Mouse (Mus musculus) cerebellum, adult (tissue): Measurements from ENCODE around the gene Nme9.

Experiments
- ATAC-seq: cut with Nextera tagmentation; 2 replicates; pipeline ENCODE4 v1.9.2; 2017; ENCODE audit warnings: mild to moderate bottlenecking, moderate library complexity, mixed read lengths; ENCODE audit not compliant: insufficient number of reproducible peaks, low FRiP score, low TSS enrichment

The Nme9 gene

DNA sequence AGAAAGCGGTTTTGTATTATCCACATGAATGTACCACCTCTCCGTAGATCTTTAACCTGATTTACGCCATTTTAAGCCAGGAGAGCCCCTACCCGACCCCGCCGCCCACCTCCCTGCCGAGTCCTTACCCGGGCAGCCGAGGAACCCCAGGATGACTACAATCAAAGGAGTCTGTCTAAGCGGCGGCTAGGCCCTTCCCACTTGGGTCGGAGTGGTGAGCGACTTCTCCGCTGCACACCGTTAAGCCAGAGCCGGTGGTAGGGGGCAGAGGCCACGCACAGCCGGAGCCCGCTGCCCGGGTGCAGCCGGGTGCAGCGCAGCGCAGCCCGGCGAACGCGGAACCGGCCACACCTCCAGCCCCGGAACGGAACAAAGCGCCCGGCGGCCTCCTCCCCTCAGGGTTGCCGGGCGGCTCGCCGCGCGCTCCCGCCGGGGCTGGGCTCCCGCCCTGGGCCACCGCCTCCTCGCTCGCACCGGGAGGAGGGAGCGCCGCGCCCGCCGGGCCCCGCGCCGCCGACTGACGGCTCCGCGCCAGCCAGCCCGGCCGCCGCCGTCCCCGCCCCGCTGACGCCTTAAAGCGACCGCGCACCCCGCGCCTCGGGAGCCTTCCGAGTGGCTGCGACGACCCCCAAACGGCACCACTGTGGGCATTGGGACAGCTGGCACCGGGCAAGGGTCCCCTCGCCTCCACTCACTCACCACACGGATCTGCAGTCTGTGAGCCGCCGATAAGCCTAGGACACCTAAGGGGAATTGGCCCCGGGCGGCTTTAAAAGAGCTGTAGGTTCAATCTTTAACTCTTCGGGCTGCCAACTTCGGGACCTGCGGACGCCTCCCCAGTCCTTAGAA lies 14.9 kb upstream of the Nme9 start:
- ATAC-seq = peak; percentile 71

DNA sequence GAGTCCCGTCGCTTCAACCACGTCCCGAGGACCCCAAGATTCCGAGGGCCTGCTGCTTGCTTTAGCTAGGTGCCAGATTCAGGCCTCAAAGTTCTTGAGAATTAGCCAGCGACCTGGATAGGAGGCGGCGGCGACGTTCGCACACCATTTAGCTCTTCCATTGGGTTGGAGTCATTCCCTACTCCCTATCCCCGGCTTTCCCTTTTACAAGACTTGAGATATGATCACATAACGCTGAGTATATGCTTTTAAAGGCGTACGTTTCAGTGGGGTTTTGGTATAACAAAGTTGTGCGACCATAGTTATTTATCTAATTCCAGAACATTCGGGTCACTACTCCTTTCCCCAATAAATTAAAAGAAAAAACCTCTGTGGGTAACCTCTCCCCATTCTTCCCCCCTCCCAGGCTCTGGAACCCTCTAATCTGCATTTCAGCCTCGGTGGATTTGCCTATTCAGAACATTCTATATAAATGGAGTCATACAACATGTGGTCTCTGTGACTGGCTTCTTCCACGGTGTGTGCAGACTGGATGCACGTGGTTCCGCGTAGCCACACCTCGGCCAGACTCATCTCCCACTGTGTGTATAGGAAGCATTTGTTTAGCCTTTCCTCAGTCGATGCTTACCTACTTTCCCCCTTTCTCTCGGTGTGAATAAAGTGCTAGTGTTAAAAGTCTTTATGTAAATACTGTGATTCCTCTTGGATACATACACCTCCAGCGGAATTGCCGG lies 14.1 kb upstream of the Nme9 start, which contains the start of gene Mras:
Gene Mras, minus strand, starts transcription at position 351 of the 734 bp plus-strand sequence.
- ATAC-seq = no peak

DNA sequence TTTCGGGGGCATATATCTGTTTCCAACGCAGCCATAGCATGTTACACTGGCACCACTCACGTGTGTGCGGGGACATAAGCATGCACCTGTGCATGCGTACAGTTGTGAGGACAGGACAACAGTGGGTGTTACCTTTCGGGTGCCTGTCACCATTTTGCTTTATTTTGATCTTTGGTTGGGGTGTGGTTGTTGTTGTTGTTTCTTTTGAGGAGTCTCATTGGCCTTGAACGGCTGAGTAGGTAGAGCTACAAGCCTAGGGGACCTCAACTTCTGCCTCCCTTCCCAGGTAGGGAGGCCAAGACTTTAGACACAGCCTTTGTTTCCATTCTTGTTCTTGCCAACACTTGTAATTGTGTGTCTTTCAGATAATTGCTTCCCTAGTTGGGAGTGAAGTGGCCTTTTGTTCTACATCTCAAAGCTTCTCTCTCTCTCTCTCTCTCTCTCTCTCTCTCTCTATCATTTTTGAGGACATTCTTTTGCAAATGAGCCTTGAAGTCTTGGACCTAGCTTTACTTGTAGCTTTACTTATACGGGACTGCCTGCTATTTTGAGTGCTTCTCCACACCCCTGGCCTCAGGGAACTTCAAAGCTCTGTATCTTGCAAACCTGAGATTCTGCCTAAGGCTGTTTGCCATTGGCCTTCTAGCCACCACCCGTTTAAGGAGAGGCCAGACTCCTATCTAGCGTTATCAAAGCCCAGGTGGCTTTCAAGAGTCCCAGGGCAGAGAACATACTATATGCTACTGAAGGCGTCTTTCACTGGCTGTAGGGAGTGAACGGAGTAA lies 13.3 kb upstream of the Nme9 start:
- ATAC-seq = no peak

DNA sequence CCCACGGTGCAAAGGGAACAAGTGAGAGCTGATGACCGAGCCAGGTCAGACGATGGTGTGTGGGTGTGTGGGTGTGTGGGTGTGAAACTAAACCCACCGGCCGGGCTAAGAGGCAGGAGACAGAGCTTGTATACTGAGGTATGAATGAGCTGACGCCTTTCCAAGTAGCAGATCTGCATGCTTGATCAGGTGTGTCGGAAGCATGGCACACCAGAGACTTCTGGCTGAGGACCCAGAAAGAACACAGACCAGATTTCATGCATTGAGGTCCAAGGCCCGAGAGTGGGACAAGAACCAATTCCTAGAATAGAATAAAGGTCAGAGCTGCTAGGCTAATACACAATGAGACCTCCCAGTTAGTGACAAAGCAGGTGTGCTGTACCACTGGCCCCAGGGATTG lies 12.2 kb upstream of the Nme9 start:
- no peak for ATAC-seq

DNA sequence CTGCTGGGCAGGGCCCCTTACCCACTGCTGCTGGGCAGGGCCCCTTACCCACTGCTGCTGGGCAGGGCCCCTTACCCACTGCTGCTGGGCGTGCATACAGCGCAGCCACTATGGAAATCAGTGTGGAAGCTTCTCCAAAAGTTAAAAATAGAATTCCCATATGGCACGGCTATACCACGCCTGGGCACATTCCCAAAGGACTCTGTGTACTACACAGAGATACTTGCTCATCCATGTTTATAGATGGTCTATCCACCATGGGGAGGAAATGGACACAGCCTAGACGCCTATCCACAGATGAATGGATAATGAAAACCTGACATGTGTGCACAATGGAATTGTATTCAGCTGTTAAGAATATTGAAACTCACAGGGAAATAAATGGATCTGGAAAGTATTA lies 10.3 kb upstream of the Nme9 start:
- ATAC-seq = no peak

DNA sequence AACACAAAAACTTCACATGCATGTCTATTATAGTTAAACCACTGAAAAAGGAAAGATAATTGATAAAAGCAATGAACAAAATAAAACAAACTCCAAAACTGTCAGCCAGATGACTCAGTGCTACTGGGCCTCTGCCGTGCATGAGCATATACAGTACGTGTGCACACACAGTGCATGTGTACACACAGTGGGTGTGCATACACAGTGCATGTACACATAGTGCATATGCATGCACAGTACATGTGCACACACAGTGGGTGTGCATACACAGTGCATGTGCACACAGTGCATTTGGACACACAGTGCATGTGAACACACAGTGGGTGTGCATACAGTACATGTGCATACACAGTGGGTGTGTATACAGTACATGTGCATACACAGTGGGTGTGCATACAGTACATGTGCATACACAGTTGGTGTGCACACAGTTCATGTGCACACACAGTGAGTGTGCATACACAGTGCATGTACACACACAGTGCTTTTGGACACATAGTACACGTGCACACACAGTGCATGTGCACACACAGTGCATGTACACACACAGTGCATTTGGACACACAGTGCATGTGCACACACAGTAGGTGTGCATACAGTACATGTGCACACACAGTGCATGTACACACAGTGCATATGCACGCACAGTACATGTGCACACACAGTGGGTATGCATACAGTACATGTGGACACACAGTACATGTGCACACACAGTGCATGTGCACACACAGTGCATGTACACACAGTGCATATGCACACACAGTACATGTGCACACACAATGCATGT lies 9.4 kb upstream of the Nme9 start:
- ATAC-seq = no peak

DNA sequence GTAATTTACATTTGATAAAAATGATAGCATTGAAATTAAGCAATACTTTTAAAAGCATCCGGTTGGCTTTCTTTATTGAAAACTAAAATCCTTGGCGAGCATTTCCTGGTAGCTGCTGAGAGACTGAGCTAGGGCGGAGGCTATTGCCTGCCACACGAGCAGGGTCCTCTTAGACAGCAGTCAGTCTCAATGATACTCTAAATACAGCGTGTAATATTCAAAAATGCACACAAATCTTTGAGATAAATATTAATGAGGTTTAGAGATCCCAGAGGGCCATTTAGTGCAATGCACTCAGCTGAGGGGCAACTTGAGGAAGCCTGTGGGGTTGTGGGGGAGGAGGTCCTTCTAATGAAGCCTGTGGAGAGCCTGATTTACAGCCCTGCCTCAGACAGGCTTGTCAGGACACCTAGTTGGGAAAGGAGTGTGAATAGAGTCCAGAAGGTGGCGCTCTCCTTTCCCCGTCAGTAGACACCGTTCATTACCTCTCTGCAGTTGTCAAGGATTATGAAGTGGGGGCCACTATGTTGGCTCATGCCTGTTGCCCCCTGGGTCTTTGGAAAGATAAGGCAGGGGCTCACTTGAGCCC lies 6.6 kb upstream of the Nme9 start:
- ATAC-seq = no peak

DNA sequence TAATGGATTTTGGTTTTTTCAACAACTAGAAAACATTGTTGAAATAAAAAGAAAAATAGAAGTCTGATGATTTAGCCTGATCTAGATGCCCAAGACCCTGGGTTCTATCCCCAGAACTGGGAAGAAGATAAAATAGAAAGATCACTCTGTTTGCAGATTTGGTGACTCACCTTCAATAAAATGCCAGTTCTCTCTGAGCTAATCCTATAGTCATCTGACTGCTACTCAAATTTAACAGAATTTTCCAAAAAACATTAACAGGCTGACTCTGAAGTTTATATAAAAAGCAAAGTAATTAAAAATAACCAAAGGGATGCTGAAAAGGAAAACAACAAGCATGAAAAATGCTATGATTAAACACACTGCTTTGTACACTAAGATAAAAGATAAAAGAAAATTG lies 5.0 kb upstream of the Nme9 start:
- ATAC-seq = no peak

DNA sequence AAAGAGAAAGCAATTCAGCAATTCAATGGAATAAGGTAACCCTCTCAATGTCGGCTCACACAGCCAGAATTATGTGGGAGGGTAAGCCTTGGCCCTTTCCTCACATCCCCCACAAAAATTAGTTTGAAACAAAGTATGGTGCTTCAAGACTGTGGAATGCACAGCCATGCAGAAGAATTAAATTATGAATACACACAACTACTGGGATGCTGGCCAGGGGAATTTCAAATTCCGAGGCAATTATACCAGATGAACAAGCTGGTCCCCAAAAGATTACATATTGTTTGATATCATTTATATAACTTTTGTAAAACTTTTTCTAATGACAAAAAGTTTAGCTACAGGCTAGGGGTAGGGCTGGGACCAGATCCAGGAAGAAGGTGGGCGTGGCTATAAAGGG lies 4.0 kb upstream of the Nme9 start:
- ATAC-seq = no peak

DNA sequence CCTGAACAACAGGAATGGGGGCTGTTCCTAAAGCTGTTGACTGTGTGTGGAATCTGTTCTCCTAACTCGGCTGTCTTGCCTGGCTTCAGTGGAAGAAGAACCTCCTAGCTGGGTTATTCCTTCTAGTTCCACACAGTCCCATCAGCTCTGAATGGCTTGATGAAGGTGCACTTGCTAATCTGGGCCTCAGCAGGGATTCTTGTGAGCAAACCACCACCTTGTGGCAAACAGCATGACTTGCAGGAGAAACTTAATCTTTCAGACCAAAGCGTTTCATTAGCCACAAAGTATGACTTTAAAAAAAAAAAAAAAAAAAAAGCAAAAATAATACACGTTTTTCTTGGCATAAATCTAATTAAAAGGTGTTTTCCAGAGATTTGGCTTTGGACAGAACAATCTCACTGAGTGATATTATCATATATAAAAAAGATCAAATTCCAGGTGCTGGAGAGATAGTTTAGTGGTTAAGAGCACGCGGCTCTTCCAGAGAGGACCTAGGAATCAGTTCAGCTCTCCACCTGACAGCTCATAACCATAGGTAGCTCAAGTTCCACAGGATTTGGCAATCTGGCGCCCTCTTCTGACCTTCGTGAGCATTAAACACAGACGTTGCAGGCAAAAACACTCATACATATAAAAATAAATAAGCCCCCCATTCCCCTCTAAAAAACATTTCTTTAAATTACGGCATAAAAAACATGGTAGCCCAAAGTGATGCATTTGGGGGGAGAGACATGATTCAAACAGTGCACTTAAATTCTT lies 1.2 kb upstream of the Nme9 start:
- no peak for ATAC-seq

DNA sequence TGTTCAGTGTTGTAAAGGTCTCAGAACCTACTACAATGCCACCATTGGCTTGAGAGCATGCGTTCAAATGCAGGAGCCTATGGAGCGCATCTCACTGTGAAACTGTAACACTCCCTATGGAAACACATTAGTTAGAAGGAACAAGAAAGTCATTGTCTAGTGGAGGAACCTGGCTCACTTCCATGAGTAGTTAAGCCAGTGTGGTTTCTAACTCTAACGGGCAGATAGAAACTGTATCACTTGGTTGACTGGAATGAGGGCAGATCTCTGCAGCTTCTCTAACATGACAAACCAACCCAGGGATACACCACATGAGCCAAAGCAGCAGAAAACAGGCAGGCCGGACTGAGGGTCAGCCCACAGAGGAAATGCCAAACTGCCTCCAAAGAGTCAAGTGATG lies 2.9 kb downstream of the Nme9 start:
- ATAC-seq = no peak

DNA sequence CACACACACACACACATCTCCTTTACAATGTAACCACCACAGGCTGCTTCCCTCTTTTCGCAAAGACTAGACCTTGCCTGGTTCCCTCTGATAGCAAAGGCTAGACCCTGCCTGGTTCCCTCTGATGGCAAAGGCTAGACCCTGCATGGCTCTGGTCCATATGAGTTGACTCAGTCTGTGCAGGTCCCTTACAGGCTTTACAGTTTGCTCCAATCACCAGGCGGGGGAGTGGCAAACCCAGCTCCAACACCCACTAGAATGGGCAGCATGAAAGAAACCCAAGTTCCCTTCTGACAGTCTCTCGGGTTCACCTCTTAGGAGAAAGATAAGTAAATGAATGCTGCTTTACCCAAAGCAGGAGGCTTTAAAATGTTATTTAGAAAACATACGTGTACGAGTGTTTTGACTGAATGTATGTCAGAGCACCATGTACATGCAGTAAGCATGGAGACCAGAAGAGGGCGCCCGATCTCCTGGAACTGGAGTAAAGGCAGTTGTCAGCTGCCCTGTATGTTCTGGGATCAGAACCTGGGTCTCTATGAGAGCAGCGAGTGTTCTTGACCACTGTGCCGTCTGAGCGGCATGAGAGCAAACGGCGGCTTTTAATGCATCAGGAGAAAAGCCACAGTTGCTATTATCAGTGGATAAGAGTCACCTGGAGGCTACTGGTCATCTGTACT lies 7.4 kb downstream of the Nme9 start:
- ATAC-seq = no peak

DNA sequence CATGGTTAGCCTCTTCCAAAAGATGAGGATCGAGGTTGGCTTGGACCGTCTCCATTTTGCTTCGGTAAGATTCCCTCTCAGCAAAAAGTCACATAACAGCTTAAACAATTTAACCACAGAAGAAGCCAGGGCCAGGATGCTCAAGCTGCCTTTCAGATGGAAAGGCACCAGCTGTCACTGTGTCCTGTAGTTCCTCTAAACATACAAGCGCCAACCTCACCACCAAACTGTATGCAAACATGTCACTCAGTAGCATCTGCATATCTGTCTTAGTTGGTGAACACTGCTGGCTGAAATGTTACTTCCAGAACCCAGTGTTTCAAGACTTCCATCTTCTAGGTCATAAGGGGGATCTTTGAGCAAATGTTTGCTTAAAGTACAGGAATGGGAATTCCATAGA lies 8.5 kb downstream of the Nme9 start:
- ATAC-seq = no peak

DNA sequence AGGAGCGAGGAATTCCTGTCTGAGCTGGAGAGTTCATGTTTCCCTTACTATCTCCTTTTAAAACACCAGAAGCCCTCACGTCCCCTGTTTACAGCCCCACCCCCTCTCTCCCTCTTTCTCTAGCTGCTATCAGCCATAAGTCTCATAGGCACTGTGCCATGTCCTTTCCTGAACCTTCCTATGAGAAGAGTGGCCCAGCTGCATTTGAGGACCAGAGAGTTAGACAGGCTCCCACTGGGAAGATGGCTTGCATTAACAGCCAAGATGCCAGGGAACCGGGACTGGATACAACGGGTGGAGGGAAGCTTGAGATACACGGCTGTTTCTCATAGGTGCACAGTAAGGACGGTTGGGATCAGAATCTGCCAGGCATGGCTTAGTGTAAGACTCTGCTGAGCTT lies 13.6 kb downstream of the Nme9 start:
- ATAC-seq = no peak

DNA sequence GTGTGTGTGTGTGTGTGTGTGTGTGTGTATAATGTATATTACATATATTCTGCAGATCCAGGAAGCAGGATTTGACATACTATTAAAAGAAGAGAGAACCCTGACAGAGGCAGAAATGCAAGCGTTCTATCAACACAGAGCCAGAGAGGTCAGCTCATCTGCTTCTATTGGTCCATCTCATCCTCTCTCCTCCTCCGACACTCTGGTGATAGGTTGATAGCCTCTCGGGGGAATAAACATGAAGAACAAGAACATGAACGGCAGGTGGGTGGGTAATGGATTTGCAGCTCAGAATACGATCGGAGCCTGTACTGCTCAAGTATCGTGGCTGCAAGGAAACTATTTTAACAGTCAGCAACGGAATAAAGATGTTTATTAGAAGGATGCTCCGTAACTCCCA lies 17.3 kb downstream of the Nme9 start:
- no peak for ATAC-seq

DNA sequence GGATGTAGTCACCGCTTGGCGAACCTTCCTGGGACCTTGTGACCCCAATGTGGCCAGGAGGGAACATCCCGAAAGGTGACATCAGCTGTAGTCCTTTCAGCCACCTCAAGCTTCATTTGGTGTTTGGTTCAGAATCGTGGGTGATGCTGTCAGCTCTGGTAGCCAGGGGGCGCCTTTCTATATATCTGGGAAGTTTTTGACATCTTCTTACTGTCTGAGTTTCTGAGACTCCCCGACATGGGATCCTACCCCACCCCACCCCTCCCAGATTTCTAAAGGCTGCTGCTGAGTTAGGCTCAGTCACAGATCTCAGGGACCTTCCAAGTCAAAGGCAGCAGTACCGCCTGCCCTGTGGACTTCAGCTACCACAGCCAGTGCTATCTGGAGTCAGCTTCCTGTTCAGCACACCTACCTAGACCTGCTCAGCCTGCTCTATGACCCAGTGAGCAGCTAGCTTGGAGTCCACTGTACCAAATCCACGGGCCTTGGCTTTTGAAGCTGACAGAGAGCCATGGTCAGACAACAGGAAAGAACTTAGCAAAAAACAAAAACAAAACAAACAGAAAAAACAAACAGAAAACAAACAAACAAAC lies 18.5 kb downstream of the Nme9 start:
- no peak for ATAC-seq

DNA sequence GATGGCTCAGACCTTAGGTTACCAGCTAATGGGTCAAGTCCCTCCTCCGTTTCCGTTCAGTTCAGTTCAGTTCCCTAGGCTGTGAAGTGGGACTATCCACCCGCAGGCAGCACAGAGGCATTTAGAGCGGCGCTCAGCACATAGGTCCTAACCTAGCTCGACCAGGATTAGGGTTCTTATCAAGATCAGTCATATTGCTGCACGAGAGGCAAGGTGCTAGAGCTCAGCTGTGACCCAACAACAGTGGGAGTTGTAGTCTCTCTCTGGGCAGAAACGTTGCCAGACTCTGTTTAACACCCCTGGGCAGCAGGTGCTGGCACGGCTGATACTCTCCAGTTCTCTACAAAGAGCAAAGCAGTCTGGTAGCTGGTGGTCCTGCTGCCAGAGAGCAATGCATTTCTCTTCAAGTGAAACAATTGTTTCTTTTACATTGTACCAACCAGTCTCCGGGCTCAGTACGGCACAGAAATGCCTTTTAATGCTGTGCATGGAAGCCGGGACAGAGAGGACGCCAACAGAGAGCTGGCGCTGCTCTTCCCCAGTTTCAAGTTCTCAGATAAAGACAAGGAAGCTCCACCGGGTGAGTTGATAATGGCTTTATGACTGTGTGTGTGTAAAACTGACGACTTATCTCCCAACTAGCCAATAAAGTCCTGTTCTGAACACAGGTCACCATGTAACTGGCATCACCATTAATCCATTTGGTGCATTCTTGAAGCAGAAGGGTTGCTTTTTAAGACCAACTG lies 19.2 kb downstream of the Nme9 start:
- ATAC-seq = peak; percentile 63; the same call in 1 of the 2 replicates

DNA sequence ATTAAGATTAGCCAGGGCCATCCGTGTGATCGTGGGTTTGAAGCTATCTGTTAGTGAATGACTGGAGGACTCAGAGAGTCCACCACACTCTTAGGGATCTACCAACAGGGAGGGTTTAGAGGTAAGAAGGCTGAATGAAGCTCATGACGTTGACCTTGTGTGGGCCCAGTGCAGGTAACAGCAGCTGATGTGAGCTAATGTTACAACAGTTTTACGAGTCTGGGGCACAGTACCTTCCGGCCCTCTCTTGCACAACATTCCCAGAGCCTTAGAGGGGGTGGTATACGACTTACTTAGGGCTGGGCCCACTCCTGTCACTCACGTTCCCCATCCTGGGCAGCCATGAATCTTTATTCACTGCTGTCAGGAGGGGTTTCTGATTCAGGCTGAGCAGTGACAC lies 20.1 kb downstream of the Nme9 start:
- ATAC-seq = no peak
